Mouse (Mus musculus) C2C12 (cell line): Measurements from ENCODE around the gene Trim27.

Source experiments
- CEBPB ChIP-seq: IDR thresholded peaks from one replicate; pipeline ENCODE4 v1.6.1; 2011; ENCODE audit warnings: low read depth, mild to moderate bottlenecking, control low read depth, moderate library complexity
- CTCF ChIP-seq: IDR thresholded peaks from one replicate; pipeline ENCODE4 v1.5.1; 2011; ENCODE audit not compliant: control insufficient read depth, insufficient read depth, insufficient read length
- MAX ChIP-seq: IDR thresholded peaks from one replicate; pipeline ENCODE4 v1.6.1; 2011; ENCODE audit warnings: mild to moderate bottlenecking, control low read depth
- MYOD1 ChIP-seq: IDR thresholded peaks from one replicate; pipeline ENCODE4 v1.6.1; 2011; ENCODE audit warnings: low read depth; ENCODE audit not compliant: control insufficient read depth, insufficient read length
- MYOG ChIP-seq: IDR thresholded peaks from one replicate; pipeline ENCODE4 v1.6.1; 2011; ENCODE audit not compliant: control insufficient read depth, insufficient read length; ENCODE audit errors: extremely low read depth

DNA sequence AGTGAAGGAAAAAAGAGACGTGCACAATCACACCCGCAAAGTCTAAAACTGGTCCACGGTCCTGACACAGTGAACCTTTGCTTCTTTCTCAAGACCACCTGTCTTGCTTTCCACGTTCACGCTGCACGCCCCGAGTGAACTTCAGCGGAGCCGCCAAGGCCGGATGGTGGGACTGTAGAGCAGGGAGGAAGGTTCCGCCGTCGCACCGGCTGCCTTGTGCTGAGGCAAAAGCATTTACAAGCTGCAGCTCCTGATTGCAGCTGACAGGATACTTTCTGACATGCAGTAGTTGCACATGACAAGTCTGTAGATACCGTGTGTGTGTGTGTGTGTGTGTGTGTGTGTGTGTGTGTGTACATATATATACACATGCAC is 8.1 kb upstream of the Trim27 start:
- no peak for TF ChIP-seq MYOG
- no peak for TF ChIP-seq MYOD1
- no peak for TF ChIP-seq CTCF
- TF ChIP-seq MAX = no peak
- no peak for TF ChIP-seq CEBPB
